Mouse (Mus musculus): Measurements from ENCODE around the gene Slc39a3.
"Not testable (repeated sequence)": the region's sequence is repeated elsewhere in the genome, so short reads cannot be mapped to it uniquely, and the experiment has no call there.

Gene Slc39a3

GRCm38 (mm10) chr10:81000197-81001062, 36.8 kb downstream of the Slc39a3 start:
- DNase-seq = no peak

DNA sequence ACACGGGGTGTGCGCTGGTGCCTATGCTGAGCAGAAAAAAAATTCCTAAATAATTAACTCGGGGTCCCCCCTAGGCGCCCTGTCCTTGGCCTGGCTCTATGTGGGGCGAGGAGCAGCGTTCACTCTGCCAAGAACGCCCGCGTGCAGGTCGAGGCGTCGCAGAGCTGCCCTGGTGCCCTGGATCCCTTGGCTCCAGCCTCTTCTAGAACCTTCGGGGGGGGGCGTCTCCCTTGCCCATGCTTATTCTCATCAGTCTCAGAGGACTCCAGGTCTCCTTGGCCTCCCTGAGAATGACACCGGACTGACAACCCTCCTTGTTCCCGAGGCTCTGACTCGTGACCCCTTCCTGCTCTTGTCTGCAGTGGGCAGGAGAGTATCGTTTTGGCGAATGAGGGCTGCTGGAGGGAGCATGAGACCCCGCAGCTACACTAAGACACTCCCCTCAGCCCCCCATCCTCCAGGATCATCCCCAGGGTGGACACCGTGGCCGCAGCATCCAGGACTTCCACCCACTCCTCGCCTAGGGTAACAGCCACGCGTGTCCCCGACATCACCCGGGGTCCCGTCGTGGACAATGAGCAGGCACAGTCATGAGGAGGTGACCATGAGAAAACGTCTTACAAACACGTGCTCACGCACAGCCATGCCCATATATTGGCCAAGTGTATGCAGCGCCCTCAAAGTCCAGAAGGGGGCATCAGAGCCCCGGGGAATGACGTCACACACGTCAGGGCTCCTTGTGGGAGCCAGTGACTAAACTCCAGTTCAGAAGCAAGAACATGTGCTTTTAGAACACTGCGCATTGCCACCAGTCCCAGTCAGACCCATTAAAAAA, 37.6 kb downstream of the Slc39a3 start:
- DNase-seq = peak; percentile 87

DNA sequence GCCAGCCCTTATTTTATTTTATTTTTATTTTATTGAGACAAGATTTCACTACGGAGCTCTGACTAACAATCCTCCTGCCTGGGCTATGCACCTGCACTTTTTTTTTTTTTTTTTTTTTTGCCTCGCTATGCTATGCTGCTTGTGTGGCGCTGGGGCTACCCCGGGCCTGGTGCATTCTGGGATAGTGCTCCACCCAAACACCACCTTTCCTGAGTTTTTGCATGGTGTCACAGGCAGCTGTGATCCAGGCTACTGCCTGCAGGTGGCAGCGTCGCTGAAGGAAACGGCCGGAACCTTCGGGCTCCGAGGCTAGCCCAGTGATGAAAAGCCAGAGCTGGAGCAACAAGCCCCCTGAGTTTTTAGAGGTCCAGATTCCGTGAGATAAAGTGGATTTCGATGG, 38.4 kb downstream of the Slc39a3 start:
- peak; percentile 65 for DNase-seq

DNA sequence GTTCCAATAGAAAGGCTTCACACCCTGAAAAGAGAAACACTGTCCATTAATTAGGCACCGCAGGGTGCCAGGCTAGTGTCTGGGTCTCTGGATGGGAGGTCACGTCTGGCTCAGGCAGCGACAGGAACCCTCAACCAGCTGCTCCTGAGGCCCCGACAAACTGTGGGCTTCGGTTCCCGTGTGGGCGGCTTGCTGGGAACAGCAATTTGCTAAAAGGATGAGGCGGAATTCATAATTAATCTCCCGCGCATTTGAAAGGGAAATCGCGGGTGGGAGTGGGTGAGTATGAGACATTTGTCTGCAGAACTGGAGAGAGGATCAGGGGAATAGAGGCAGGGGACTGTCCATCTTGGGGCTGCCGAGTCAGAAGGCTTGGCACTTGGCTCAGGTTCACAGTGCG, 39.2 kb downstream of the Slc39a3 start:
- DNase-seq = no peak

GRCm38 (mm10) chr10:80997332-80997731, 39.9 kb downstream of the Slc39a3 start:
- DNase-seq = no peak

GRCm38 (mm10) chr10:80996501-80996900, 40.7 kb downstream of the Slc39a3 start:
- DNase-seq = no peak

DNA sequence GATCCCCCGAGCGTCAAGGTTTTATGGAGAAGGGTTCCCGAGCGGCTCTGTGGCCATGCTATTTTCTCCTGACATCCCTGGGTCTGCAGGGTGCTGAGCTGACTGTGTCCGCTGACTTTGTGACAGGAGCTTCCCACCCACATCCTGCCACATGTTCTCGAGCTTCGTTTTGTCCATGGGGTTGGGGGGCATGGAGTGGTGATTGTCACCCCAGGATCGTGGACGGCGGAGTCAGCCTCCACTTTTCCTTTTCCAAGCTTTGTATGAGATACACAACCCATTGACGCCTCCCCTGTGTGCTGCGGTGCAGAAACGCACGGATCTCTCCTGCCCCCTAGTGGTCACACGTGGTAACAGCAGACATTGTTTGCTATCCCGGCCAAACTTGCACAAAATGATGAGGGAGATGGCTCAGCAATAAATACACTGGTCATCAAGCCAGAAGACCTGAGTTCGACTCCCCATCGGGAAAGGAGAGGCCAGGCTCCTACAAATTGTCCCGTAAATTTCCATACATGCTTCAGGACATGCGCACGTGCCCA, 42.1 kb downstream of the Slc39a3 start:
- DNase-seq = peak; percentile 82

- DNase-seq = no peak
These were observed 42.6 kb downstream of the Slc39a3 start for GRCm38 (mm10) chr10:80994621-80995020.

DNA sequence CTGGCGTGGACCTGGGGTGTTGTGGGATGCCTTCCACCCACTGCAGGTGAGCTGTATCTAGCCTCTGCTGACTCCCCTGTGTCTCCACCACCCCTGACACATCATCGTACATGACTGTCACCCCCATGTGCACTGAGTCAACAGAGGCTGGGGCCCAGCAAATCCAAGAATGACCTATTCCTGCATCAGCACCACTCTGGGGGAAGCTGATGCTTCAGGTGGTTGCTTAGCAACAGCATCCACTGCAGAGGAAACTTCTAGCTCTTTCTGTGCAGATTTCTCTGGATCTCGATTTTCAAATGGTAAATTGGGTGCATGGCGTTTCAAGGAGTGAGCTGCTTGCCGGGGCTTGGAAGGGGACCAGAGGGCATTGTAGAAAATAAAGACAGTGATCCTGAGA, 44.0 kb downstream of the Slc39a3 start:
- no peak for DNase-seq

DNA sequence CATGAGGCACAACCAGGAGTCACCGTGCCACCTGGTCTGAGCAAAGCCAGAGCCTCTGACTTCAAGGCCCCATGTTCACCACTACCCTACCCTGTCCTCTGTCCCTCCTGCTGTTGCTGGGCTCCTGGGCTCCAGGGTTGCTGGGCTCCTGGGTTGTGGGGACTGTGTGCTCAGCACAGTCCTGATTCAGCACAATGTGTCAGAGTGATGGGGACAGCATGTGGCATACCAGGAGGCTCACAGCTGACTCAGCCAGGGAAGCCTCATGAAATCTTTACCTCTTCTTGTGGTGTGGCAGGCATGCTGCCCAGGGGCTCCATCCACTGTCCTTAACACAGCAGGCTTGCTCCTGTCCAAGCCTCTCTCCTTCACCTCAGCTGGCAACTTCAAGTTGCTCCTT, 45.3 kb downstream of the Slc39a3 start:
- no peak for DNase-seq

DNA sequence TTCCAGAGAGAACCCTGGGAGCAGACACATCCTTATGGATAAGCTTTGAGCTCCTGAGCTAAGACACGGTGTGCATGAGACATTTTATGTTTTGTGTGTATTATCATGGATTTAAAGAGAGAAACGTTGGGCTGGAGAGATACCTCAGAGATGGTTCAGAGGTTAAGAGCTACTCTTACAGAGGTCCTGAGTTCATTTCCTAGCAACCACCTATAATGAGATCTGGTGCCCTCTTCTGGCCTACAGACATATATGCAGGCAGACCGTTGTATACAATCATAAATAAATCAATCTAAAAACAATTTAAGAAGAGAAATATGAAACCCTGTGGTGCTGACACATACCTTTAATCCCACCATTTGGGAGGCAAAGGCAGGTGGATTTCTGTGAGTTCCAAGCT, 46.2 kb downstream of the Slc39a3 start:
- DNase-seq = no peak

DNA sequence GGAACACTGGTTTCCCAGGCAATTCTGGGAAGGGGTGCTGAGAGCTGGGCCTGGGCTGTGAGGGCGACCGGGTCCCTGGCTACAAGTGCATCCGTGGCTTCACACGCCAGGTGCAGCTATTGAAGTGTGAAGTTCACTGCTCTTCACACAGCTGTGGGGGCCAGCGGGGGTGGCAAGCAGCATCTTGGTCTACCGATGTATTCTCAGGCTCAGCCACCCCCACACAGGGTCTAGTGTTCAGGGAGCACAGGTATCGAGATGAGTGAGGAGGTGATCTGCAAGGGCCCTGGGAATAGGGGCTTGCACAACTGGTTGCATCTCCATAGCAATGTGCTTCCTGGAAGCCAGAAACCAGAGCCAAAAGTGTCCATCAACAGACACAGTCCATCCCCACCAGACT, 46.8 kb downstream of the Slc39a3 start:
- no peak for DNase-seq

DNA sequence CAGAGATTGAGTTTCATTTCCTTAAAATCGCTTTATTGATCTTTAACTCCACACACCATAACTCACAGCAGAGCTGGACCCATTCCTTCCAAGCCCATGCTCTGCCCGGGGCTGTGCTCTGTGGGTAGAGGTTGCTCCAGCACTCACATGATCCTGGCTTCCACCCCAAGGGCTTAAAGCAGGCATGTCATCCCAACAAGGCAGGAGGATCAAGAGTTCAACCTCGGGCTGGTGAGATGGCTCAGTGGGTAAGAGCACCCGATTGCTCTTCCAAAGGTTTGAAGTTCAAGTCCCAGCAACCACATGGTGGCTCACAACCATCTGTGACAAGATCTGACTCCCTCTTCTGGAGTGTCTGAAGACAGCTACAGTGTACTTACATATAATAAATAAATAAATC, 47.4 kb downstream of the Slc39a3 start:
- DNase-seq = not testable (repeated sequence)

GRCm38 (mm10) chr10:80989446-80989845, 47.8 kb downstream of the Slc39a3 start:
- no peak for DNase-seq

GRCm38 (mm10) chr10:80987709-80988441, 49.4 kb downstream of the Slc39a3 start:
- DNase-seq = peak; percentile 91

GRCm38 (mm10) chr10:80986754-80987153, 50.5 kb downstream of the Slc39a3 start:
- peak; percentile 83 for DNase-seq

DNA sequence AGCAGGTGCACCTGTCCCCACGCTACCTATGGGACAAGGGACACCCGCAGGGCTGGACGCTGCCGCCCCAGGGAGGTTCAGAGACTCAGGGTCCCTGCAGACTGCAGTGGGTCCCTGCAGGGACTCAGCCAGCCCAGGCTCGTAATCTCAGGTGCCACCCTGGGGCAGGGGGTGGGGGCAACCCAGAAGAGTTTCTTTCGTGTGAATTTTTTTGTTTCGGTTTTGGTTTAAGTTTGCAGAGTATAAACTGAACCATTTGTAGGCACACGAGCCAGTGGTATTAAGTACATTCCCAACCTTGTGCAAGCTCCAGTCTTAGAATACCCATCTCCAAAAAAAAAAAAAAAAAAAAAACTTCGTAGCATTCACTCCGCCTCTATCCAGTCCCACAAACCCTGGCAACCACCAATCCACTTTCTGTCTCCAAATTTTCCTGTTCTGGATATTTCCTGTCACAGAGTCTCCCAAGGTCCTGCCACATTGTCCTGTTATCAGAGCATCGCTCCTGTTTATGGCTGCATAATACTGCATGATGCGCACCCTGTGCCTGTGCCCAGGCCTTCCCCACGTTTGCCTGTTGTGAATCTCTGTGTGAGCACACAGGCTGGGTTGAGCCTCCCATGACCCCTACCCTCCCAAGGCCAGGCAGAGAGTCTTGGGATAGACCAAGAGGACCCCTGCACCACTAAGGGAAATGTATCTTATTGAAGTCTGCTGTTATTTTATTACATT, 51.1 kb downstream of the Slc39a3 start:
- no peak for DNase-seq

DNA sequence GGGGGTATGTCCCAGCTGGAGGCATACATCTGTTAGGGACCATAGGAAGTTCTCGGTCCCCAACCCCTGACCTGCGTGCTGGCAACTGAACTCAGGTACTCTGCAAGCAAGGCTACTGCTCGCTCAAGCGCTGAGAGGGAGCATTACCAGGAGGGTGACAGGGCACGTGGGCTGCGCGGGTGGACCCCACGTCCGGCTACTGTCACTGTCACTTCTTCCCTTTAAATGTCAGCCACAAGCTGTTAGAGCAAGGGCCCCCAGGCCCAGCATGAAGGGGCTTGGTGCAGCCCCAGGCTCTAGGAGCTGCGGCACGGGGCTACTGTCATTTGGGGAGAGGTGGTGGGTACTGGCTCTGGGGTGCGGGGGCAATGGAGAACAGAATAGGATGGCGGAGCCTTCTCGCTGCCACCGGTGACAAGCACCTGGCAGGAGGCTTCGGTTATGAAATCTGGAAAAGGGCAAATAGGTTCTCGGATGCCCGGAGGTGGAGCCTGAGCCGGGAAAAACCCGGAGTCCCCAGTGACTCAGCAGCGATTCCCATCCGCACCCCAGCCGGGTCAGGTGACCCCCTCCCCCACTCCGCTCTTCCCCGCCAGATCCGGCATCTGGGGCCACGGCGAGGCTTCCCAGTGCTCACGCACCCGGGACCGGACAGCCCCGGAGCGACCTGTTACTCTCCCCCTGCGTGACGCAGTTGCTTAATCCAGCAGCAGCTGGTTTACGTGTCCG, 51.8 kb downstream of the Slc39a3 start:
- peak; percentile 51 for DNase-seq

DNA sequence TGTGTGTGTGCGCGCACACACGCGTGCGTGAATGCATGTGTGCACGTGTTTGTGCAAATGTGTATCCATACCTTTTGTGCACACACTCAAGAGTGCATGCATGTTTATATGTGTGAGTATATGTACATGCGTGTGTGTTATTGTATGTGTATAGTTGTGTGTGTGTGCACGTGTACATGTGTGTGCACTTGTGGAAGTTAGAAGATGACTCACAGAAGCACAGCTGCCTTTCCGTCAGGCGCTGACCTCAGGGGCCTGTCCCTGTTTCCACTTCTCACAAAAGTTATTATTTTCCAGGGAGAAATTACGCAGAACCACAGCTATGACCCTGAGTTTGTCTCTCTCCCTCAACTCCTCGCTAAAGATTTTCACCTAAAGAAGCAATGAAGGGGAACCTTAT, 53.0 kb downstream of the Slc39a3 start:
- DNase-seq = no peak

DNA sequence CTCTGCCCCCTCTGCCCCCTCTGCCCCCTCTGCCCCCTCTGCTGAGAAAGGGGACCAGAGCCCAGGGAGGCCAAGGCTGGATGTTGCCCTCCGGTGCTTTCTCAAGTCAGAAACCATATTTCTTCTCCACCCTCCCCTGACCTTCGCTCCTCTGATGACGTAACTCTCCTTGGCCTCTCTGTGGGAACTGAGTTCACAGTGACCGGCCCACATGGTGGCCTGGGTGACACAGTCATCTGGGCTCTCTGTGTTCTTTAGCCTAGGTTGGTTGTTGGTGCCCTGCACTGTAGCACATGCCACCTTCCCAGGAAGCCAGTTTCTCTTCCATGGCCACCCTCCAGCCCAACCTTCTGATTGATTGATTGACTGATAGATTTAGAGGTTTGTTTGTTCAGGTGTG, 54.8 kb downstream of the Slc39a3 start:
- no peak for DNase-seq

- no peak for DNase-seq
These were observed 55.6 kb downstream of the Slc39a3 start for GRCm38 (mm10) chr10:80981564-80982112.

All from kidney, postnatal 14 days (tissue).